Comparison of ENCODE assay signal across 27 mouse cellular contexts in genomic region chr15:90298566-90298965, GRCm38 (mm10).
A peak's percentile ranks its signal among the peaks of the same experiment; 100 is the strongest.
DNase-seq lines count a peak whose midpoint lies in the region; ATAC-seq and TF ChIP-seq lines count a peak whose summit lies in the region.
"Had no signal": no experiment of that assay in that cellular context is flagged by ENCODE, and none has a peak within 500 bp of the region (broad histone marks: within the 10 kb centered on the region; RNA-seq: fewer than 3 reads in every experiment).

No protein-coding gene starts in this region.

- 0 out of 2 replicates have a peak, but pooled peaks have one; percentile 42 for ATAC-seq in forebrain, embryonic 11.5 days (replicated peaks; ENCODE audit: low FRiP score)
- ATAC-seq in forebrain, postnatal 0 days, result no peak
- ATAC-seq in midbrain, embryonic 12.5 days (ENCODE audit: low FRiP score, low read depth), result peak; percentile 93
- ATAC-seq in midbrain, embryonic 16.5 days, result no peak
- ATAC-seq: activated CD4-positive, CD25-positive, alpha-beta regulatory T cell, adult 4 months; CD4-positive, CD25-positive, alpha-beta regulatory T cell, adult 4 months; forebrain, embryonic 13.5 days; forebrain, embryonic 15.5 days; Patski had no signal

- no peak overlapping the region for H3K4me3 ChIP-seq in forebrain, embryonic 11.5 days (ENCODE audit: low read depth, low read length)
- H3K4me3 ChIP-seq in forebrain, postnatal 0 days (ENCODE audit: low read depth, low read length), result no peak overlapping the region
- H3K4me3 ChIP-seq in midbrain, embryonic 12.5 days, result no peak overlapping the region
- H3K4me3 ChIP-seq in midbrain, embryonic 16.5 days (ENCODE audit: low read depth, low read length), result no peak overlapping the region
- H3K4me3 ChIP-seq: embryonic facial prominence, embryonic 13.5 days; embryonic facial prominence, embryonic 15.5 days; erythroblast, embryonic 14.5 days; forebrain, embryonic 10.5 days; forebrain, embryonic 13.5 days; forebrain, embryonic 15.5 days had no signal

- H3K36me3 ChIP-seq in forebrain, embryonic 11.5 days (ENCODE audit: control insufficient read depth, insufficient read depth, low read length), result no peaks in the 10 kb centered on the region
- H3K36me3 ChIP-seq in forebrain, postnatal 0 days (ENCODE audit: insufficient read depth), result no peaks in the 10 kb centered on the region
- no peaks in the 10 kb centered on the region for H3K36me3 ChIP-seq in midbrain, embryonic 12.5 days
- no peaks in the 10 kb centered on the region for H3K36me3 ChIP-seq in midbrain, embryonic 16.5 days (ENCODE audit: control insufficient read depth, insufficient read depth, low read length)
- H3K36me3 ChIP-seq: embryonic facial prominence, embryonic 13.5 days; embryonic facial prominence, embryonic 15.5 days; forebrain, embryonic 10.5 days; forebrain, embryonic 15.5 days; G1E had no signal

- H3K4me1 ChIP-seq in forebrain, embryonic 11.5 days (replicated peaks; ENCODE audit: control insufficient read depth, insufficient read depth, low read length), result no peaks in the 10 kb centered on the region
- H3K4me1 ChIP-seq in forebrain, postnatal 0 days (ENCODE audit: insufficient read depth), result no peaks in the 10 kb centered on the region
- peaks cover 5% of the 10 kb centered on the region; the same call in 1 of the 2 replicates for H3K4me1 ChIP-seq in midbrain, embryonic 12.5 days
- no peaks in the 10 kb centered on the region for H3K4me1 ChIP-seq in midbrain, embryonic 16.5 days (ENCODE audit: control insufficient read depth, insufficient read depth, low read length)
- H3K4me1 ChIP-seq: embryonic facial prominence, embryonic 13.5 days; embryonic facial prominence, embryonic 15.5 days; forebrain, embryonic 13.5 days; forebrain, embryonic 15.5 days had no signal

- H3K9me3 ChIP-seq in forebrain, embryonic 11.5 days (ENCODE audit: control insufficient read depth, low read length), result no peaks in the 10 kb centered on the region
- no peaks in the 10 kb centered on the region for H3K9me3 ChIP-seq in forebrain, postnatal 0 days (ENCODE audit: low read length)
- H3K9me3 ChIP-seq in midbrain, embryonic 12.5 days, result no peaks in the 10 kb centered on the region
- no peaks in the 10 kb centered on the region for H3K9me3 ChIP-seq in midbrain, embryonic 16.5 days (replicated peaks; ENCODE audit: control insufficient read depth, low read length, poor library complexity, severe bottlenecking)
- H3K9me3 ChIP-seq: embryonic facial prominence, embryonic 13.5 days; embryonic facial prominence, embryonic 15.5 days; forebrain, embryonic 10.5 days; forebrain, embryonic 13.5 days; forebrain, embryonic 15.5 days; G1E had no signal

- H3K9ac ChIP-seq in forebrain, embryonic 11.5 days (ENCODE audit: low read length), result no peak overlapping the region
- H3K9ac ChIP-seq in forebrain, postnatal 0 days, result no peak overlapping the region
- H3K9ac ChIP-seq in midbrain, embryonic 12.5 days (replicated peaks), result no peak overlapping the region
- no peak overlapping the region for H3K9ac ChIP-seq in midbrain, embryonic 16.5 days (ENCODE audit: low read depth, low read length)
- H3K9ac ChIP-seq: embryonic facial prominence, embryonic 13.5 days; embryonic facial prominence, embryonic 15.5 days; forebrain, embryonic 13.5 days; forebrain, embryonic 15.5 days had no signal

- H3K27me3 ChIP-seq in forebrain, embryonic 11.5 days (ENCODE audit: control insufficient read depth, insufficient read depth, low read length), result no peaks in the 10 kb centered on the region
- H3K27me3 ChIP-seq in forebrain, postnatal 0 days (ENCODE audit: insufficient read depth, low read length), result no peaks in the 10 kb centered on the region
- no peaks in the 10 kb centered on the region for H3K27me3 ChIP-seq in midbrain, embryonic 12.5 days
- H3K27me3 ChIP-seq in midbrain, embryonic 16.5 days (ENCODE audit: control insufficient read depth, insufficient read depth, low read depth, low read length), result no peaks in the 10 kb centered on the region
- H3K27me3 ChIP-seq: CH12.LX; embryonic facial prominence, embryonic 13.5 days; embryonic facial prominence, embryonic 15.5 days; forebrain, embryonic 13.5 days; forebrain, embryonic 15.5 days; Patski had no signal

- H3K27ac ChIP-seq in forebrain, embryonic 11.5 days (ENCODE audit: low read depth, low read length), result no peak overlapping the region
- no peak overlapping the region for H3K27ac ChIP-seq in forebrain, postnatal 0 days (ENCODE audit: low read depth, low read length)
- no peak overlapping the region; the same call in 1 of the 2 replicates for H3K27ac ChIP-seq in midbrain, embryonic 12.5 days (replicated peaks)
- no peak overlapping the region for H3K27ac ChIP-seq in midbrain, embryonic 16.5 days (ENCODE audit: low read length)
- H3K27ac ChIP-seq: embryonic facial prominence, embryonic 13.5 days; embryonic facial prominence, embryonic 15.5 days; forebrain, embryonic 10.5 days; forebrain, embryonic 13.5 days; forebrain, embryonic 15.5 days had no signal

- no peak for DNase-seq in forebrain, embryonic 11.5 days (ENCODE audit: low spot score)
- DNase-seq in forebrain, postnatal 0 days, result no peak
- peak; percentile 17 for DNase-seq in retina, embryonic 14.5 days (ENCODE audit: low spot score)
- DNase-seq in retina, postnatal 1 day, result no peak
- DNase-seq: adrenal gland, adult 8-10 months; adrenal gland, postnatal 14 days; adrenal gland, postnatal 36 days; B cell, adult 2 months; cerebellum, adult 11 months; cerebellum, adult 8-10 months; cerebellum, adult 9-11 months; cerebellum, postnatal 14 days; cerebellum, postnatal 36 days; embryo, embryonic 11 days had no signal

- no peak for TF ChIP-seq CTCF in forebrain, postnatal 0 days (IDR thresholded peaks at IDR 0.05; ENCODE audit: low read depth)

- no peak overlapping the region for H3K4me2 ChIP-seq in forebrain, embryonic 11.5 days (ENCODE audit: low read depth, low read length, severe bottlenecking)
- no peak overlapping the region for H3K4me2 ChIP-seq in forebrain, postnatal 0 days (ENCODE audit: low read depth)
- H3K4me2 ChIP-seq in midbrain, embryonic 12.5 days (replicated peaks), result no peak overlapping the region
- no peak overlapping the region for H3K4me2 ChIP-seq in midbrain, embryonic 16.5 days (ENCODE audit: low read length)
- H3K4me2 ChIP-seq: embryonic facial prominence, embryonic 13.5 days; embryonic facial prominence, embryonic 15.5 days; forebrain, embryonic 13.5 days; forebrain, embryonic 15.5 days had no signal

- WGBS in forebrain, embryonic 11.5 days, result 52% methylated on average over 7 of the region's 7 CpGs
- 32% methylated on average over 7 of the region's 7 CpGs for WGBS in forebrain, postnatal 0 days
- 42% methylated on average over 7 of the region's 7 CpGs for WGBS in midbrain, embryonic 12.5 days
- WGBS in midbrain, embryonic 16.5 days, result 31% methylated on average over 7 of the region's 7 CpGs

Comparison
In these comparisons a context has a peak if more than half of its experiments do, and no peak if none do; other contexts are left out.
1. ATAC-seq: peak in forebrain, embryonic 11.5 days (single experiment) and midbrain, embryonic 12.5 days (single experiment); none in forebrain, postnatal 0 days (single experiment) and midbrain, embryonic 16.5 days (single experiment).